Mouse (Mus musculus) common myeloid progenitor, adult 5-6 weeks (primary cell): Measurements from ENCODE around the gene Jund. TPM values are rescaled to one million over a fixed set of nuclear protein-coding genes. Genes with fewer than 3 reads are reported as not detected.

ENCODE experiments used
- ATAC-seq: replicated peaks from 2 replicates; pipeline ENCODE4 v1.8.0; 2016; ENCODE audit warnings: low read depth, mild to moderate bottlenecking, moderate TSS enrichment, inconsistent platforms; ENCODE audit not compliant: poor library complexity, severe bottlenecking
- total RNA-seq: library from RNA; stranded (forward); fragments of 200-1000, 187-1606 nt; gene quantifications from 2 replicates; pipeline ENCODE4 v1.2.3, GENCODE M21; 2017

Jund gene
- total RNA-seq, 1 experiment from 2014 or later = 54.4 TPM

GRCm38 (mm10) chr8:70718297-70718696 lies 19.5 kb downstream of the Jund start, which contains the start of gene Gm3336:
Gene Gm3336, plus strand, starts transcription at chr8:70718543.
- ATAC-seq = peak; percentile 77

DNA sequence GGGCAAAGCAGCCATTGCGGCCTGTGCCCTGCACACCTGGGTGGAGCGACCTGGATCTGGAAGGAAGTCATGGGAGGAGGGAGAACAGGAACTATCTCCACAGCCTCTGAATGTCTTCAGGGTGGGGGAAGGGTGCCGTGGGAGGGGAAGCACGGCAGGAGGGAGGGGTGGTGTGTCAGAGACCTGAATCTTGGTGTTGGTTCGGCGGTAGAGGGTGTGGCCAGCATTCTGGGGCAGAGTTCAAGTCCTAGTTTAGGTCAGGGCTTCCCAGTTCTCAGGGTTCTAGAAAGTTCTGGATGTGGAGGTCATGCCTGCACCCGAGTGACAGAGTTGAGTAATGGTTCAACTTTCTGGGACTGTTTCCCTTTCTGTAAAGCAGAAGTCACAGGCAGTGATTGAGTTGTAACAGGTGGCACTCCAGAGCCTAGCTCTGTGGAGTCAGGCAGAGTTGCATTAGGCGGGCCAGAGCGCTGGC lies 21.1 kb downstream of the Jund start:
- no peak for ATAC-seq

GRCm38 (mm10) chr8:70720739-70721138 lies 22.0 kb downstream of the Jund start:
- ATAC-seq = peak; percentile 70

DNA sequence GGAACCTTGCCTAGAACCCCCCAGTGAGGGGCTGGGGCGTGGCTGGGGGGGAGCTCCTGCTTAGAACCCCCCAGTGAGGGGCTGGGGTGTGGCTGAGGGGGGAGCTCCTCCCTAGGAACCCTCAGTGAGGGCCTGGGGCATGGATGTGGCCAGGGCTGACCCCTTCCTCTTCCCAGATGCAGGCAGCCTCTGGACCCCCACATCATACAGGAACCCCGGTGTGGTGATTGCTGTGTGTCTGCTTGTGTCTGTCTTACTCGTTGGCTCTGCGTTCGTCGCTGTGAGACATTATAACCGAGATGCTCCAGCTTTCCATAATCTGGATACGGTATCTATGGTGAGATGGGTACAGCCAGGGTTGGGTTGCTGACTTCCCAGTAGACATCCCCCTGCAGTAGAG lies 22.9 kb downstream of the Jund start:
- no peak for ATAC-seq

GRCm38 (mm10) chr8:70723486-70724210 lies 24.9 kb downstream of the Jund start, which contains the start of gene Pde4c:
Gene Pde4c, plus strand, starts transcription at chr8:70723720.
- ATAC-seq = no peak

- no peak for ATAC-seq
Observed at GRCm38 (mm10) chr8:70724216-70724615, 25.5 kb downstream of the Jund start.

- ATAC-seq = no peak; the same call in 1 of the 2 replicates
Observed at GRCm38 (mm10) chr8:70725792-70726447, 27.2 kb downstream of the Jund start.

GRCm38 (mm10) chr8:70726721-70727120 lies 28.0 kb downstream of the Jund start:
- ATAC-seq = no peak

DNA sequence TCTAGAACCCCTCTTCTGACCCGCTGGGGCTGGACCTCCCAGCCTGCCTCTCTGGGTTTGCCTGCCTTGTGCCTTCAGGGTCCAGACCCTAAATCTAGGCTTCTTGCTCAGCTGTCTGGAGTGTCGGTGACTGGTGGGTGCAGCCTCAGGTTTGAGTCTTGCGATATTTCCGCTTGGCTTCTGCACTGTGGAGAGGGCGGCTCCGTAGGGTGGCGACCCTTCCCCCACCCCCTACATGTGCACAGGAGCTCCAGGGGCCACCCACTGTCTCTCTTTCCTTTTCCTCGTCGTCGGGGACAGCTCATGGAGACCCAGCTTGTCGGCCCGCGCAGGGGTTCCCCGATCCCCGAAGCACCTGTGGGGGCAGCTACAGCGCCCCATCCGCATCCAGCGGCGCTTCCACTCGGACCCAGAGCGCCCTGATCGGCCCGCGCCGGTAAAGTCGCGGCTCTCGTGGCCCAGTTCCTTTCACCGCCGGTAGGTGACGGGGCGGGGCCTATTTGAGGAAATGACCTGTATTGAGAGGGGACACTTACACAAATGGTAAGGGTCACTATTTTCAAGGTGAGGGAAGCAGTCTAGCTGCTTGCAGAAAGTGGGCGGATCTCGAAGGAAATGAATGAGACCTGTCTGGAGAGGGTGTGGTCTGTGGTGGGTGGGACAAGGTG lies 31.2 kb downstream of the Jund start:
- ATAC-seq = peak; percentile 73

- no peak for ATAC-seq
Observed at GRCm38 (mm10) chr8:70730956-70731355, 32.2 kb downstream of the Jund start.

DNA sequence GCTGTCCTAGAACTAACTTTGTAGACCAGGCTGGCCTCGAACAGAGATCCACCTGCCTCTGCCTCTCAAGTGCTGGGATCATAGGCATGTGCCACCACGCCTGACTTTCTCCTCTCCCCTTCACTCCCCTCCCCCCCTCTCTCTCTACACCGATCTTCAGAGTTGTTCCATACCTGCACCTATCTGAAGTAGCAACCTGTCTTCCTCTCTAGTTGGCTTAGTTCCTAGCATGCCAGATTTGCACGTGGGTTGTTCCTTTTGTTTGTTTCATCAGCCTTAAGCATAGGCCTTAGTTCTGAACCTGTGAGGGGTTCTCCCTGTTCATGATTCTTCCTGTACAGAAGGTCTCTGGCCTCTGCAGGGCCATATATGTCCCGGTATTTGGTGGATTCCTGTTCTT lies 39.0 kb downstream of the Jund start:
- no peak for ATAC-seq

DNA sequence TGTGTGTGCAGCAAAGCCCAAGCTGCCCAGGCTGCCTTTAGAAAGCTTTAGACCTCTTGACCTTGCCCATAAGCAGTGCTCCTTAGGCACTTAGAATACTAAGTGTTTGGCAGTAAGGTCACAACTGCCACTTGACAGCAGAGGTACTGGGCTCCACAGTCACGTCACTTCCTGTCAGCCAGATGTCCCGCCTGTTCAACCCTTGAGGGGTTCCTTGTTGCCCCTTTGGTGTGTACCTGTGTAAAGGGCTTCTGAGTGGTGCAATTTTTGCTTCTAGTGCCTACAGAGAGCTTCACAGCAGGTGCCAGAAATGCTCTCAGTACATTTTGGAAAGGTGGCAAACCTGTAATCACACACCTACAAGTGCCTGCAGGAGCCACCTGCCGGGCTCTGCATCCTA lies 39.5 kb downstream of the Jund start:
- 0 out of 2 replicates have a peak, but pooled peaks have one; percentile 25 for ATAC-seq

- no peak for ATAC-seq
Observed at GRCm38 (mm10) chr8:70741661-70742060, 42.9 kb downstream of the Jund start.

DNA sequence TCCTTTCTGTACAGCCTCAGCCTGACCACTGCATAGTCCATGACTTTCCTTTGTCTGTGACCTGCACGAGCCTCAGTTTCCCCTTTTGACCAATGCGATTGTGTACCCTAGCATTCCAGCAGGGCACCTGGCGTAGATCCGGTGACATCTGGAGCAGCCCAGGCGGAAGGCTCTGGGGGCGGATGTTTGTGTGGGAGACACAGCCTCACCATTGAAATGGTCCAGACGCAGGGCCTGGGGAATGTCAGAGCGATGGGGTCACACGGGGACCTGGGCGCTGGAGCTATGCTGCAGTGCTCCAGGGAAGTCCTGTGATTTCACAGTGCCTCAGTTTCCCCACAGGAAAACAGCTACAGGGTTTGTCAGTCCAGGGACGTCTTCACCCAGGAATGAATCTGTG lies 43.4 kb downstream of the Jund start:
- ATAC-seq = no peak

DNA sequence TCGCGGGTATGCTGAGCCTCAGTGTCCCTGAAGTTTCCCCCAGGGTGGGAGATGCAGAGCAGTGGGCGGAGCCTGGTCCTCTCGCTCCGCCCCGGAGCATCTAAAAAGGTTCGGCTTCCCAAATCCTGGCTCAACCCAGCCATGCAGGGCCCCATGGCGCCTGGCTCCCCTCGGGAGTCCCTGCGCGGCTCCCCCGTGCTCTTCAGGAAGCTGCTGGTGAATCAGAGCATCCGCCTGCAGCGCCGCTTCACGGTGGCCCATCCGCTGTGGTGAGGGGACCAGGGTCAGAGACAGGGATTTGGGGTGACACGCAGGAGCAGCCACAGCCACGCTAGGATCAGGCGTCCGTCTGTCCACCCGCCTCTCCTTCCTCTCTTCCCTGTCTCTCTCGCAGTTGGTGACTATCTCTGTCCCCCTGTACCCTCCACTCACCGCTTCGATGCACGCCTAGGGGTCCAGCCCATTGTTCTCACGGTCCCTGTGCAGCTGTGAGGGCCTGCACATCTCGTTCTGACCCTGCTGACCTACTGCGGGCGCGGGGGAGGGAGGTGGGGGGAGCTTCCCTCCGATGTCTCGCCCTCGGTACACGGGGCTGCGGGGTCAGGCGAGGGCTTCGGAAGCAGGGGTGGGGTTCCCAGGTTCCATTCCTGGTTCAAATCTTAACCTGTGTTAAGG lies 44.4 kb downstream of the Jund start:
- peak; percentile 18 for ATAC-seq

GRCm38 (mm10) chr8:70743656-70744590 lies 45.2 kb downstream of the Jund start:
- ATAC-seq = peak; percentile 13; the same call in 1 of the 2 replicates

- ATAC-seq = no peak
Observed at GRCm38 (mm10) chr8:70744806-70745205, 46.1 kb downstream of the Jund start.

GRCm38 (mm10) chr8:70745691-70746220 lies 47.0 kb downstream of the Jund start:
- no peak for ATAC-seq

- no peak for ATAC-seq
Observed at GRCm38 (mm10) chr8:70746676-70747075, 47.9 kb downstream of the Jund start.
